Mouse (Mus musculus) cortical plate, adult 2 months (tissue): ENCODE data around the gene Prkcd.

Source experiments
- CTCF ChIP-seq: fragments of 200-500 bp; IDR thresholded peaks from 2 replicates; pipeline ENCODE4 v1.5.1; 2011; ENCODE audit warnings: mild to moderate bottlenecking, control low read depth, low read length; ENCODE audit not compliant: insufficient read depth; ENCODE audit errors: extremely low read depth
- POLR2A ChIP-seq: fragments of 200-500 bp; IDR thresholded peaks from 2 replicates; pipeline ENCODE4 v1.6.1; 2011; ENCODE audit warnings: mild to moderate bottlenecking, low read length, control low read depth; ENCODE audit not compliant: insufficient read depth; ENCODE audit errors: extremely low read depth

GRCm38 (mm10) chr14:30559321-30559850, 66.6 kb downstream of the Prkcd start:
- TF ChIP-seq CTCF (no peak), POLR2A (no peak)
